Mouse (Mus musculus) heart, embryonic 10.5 days (tissue): ENCODE results near the gene Asrgl1. TPM values are rescaled to one million over a fixed set of nuclear protein-coding genes. Genes with fewer than 3 reads are reported as not detected.
"Not testable (repeated sequence)": the region's sequence is repeated elsewhere in the genome, so short reads cannot be mapped to it uniquely, and the experiment has no call there.

Experiments used
- DNase-seq: peaks from one replicate; pipeline ENCODE4 v3.0.0-alpha.2; 2017; ENCODE audit warnings: low spot score
- H3K27ac ChIP-seq: fragments of 300-500 bp; sonication (generic); 2 replicates; pipeline ENCODE4 v1.5.1; 2016; ENCODE audit warnings: mild to moderate bottlenecking
- H3K27me3 ChIP-seq: fragments of 300-500 bp; sonication (generic); 2 replicates; pipeline ENCODE4 v1.6.1; 2016; ENCODE audit warnings: mild to moderate bottlenecking; ENCODE audit not compliant: poor library complexity, insufficient read depth, severe bottlenecking
- H3K36me3 ChIP-seq: fragments of 300-500 bp; sonication (generic); 2 replicates; pipeline ENCODE4 v1.6.1; 2016; ENCODE audit warnings: mild to moderate bottlenecking, moderate library complexity
- H3K4me1 ChIP-seq: fragments of 300-500 bp; sonication (generic); 2 replicates; pipeline ENCODE4 v1.6.1; 2016; ENCODE audit warnings: mild to moderate bottlenecking
- H3K4me3 ChIP-seq: fragments of 300-500 bp; sonication (generic); 2 replicates; pipeline ENCODE4 v1.5.1; 2016; ENCODE audit warnings: mild to moderate bottlenecking, moderate library complexity
- H3K9me3 ChIP-seq: fragments of 300-500 bp; sonication (generic); 2 replicates; pipeline ENCODE4 v1.6.1; 2016; ENCODE audit warnings: mild to moderate bottlenecking, moderate library complexity
- WGBS: fragments of 180-500 bp; shearing (Covaris S2); methylation state at CpG from one replicate; pipeline ENCODE4 v1.1.7; 2016; 5-methylcytosine and 5-hydroxymethylcytosine counted together
- polyA plus RNA-seq: library from polyadenylated mRNA; unstranded; fragments of >200 nt; fragmentation: Nextera tagmentation; extraction: Ambion mirVana; gene quantifications from 2 replicates; pipeline ENCODE4 v1.2.1, GENCODE M21; 2016

Asrgl1 gene
- polyA plus RNA-seq, 1 experiment from 2014 or later = 14.4 TPM

DNA sequence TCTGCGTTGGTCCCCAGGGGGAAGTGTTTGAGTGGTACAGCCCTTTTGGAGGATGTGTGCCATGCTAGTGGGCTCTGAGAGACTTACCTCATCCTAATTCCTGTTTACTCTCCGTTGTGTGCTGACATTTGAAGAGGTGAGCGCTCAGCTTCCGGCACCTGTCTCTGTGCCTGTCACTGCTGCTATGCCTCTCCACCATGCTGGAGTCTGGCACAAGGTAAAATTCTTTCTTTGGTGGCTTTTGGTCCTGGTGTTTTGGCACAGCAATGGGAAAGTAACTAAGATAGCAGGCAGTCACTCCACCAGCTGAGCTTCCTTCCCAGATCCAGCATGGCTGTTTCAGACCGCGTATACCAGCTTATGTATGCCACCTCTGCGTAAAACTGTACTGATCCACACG, 35.7 kb downstream of the Asrgl1 start:
- DNase-seq = no peak
- no peak overlapping the region for H3K27ac ChIP-seq
- peaks cover 8% of the 10 kb centered on the region; the same call in 1 of the 2 replicates for H3K4me1 ChIP-seq
- no peaks in the 10 kb centered on the region for H3K9me3 ChIP-seq
- no peaks in the 10 kb centered on the region for H3K27me3 ChIP-seq
- H3K4me3 ChIP-seq = no peak overlapping the region
- no peaks in the 10 kb centered on the region for H3K36me3 ChIP-seq
- 82% methylated on average over 8 of the region's 8 CpGs for WGBS

DNA sequence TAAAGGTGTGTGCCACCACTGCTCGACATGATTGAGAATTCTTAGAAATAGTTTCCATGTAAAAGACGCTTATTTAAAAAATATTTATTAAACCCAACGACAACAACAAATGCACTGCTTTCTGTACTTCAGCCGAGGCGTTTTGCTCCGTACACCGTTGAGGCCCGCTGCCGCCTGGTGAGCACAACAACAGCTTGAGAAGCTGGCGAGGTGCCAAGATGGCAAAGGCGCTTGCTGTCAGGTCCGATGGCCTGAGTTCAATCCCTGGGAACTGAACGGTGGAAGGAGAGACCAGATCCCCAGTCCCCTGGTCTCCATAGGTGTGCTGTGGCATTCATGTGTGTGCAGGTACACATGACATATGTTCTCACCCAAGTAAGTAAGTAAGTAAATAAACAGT, 38.0 kb downstream of the Asrgl1 start:
- no peak overlapping the region for H3K27ac ChIP-seq
- no peak overlapping the region for H3K4me3 ChIP-seq
- no peak for DNase-seq
- no peaks in the 10 kb centered on the region for H3K27me3 ChIP-seq
- no peaks in the 10 kb centered on the region for H3K9me3 ChIP-seq
- 86% methylated on average over 13 of the region's 13 CpGs for WGBS
- H3K4me1 ChIP-seq = peaks cover 8% of the 10 kb centered on the region; the same call in 1 of the 2 replicates
- no peaks in the 10 kb centered on the region for H3K36me3 ChIP-seq

- H3K4me3 ChIP-seq = no peak overlapping the region
- WGBS = 62% methylated on average over 5 of the region's 5 CpGs
- no peak overlapping the region for H3K27ac ChIP-seq
- H3K9me3 ChIP-seq = no peaks in the 10 kb centered on the region
- no peak for DNase-seq
- H3K27me3 ChIP-seq = no peaks in the 10 kb centered on the region
- H3K4me1 ChIP-seq = peaks cover 14% of the 10 kb centered on the region; the same call in 1 of the 2 replicates
- no peaks in the 10 kb centered on the region for H3K36me3 ChIP-seq
Measured at GRCm38 (mm10) chr19:9095111-9095510, 40.3 kb downstream of the Asrgl1 start.

GRCm38 (mm10) chr19:9090709-9091108, 44.7 kb downstream of the Asrgl1 start:
- no peak for DNase-seq
- H3K4me1 ChIP-seq = peaks cover 6% of the 10 kb centered on the region; the same call in 1 of the 2 replicates
- H3K36me3 ChIP-seq = no peaks in the 10 kb centered on the region
- no peak overlapping the region for H3K4me3 ChIP-seq
- no peaks in the 10 kb centered on the region for H3K27me3 ChIP-seq
- H3K27ac ChIP-seq = no peak overlapping the region
- 62% methylated on average over 2 of the region's 2 CpGs for WGBS
- H3K9me3 ChIP-seq = no peaks in the 10 kb centered on the region

- H3K36me3 ChIP-seq = no peaks in the 10 kb centered on the region
- no peak for DNase-seq
- WGBS = 61% methylated on average over 4 of the region's 4 CpGs
- H3K27me3 ChIP-seq = no peaks in the 10 kb centered on the region
- no peaks in the 10 kb centered on the region for H3K9me3 ChIP-seq
- no peak overlapping the region for H3K27ac ChIP-seq
- H3K4me1 ChIP-seq = peaks cover 6% of the 10 kb centered on the region; the same call in 1 of the 2 replicates
- no peak overlapping the region for H3K4me3 ChIP-seq
Measured at GRCm38 (mm10) chr19:9090191-9090590, 45.2 kb downstream of the Asrgl1 start.

- WGBS = 79% methylated on average over 4 of the region's 4 CpGs
- Histone ChIP-seq H3K27ac (no peak within 1 kb of the TSS), H3K36me3 (no peaks in the 10 kb centered on the region), H3K9me3 (no peaks in the 10 kb centered on the region), H3K27me3 (no peaks in the 10 kb centered on the region), H3K4me3 (no peak within 1 kb of the TSS), H3K4me1 (peaks cover 15% of the 10 kb centered on the region)
- no peak for DNase-seq
Measured at GRCm38 (mm10) chr19:9087821-9088220, 47.6 kb downstream of the Asrgl1 start, which contains the start of gene Scgb1a1. Gene Scgb1a1, minus strand, starts transcription at chr19:9087958.

GRCm38 (mm10) chr19:9083892-9084291, 51.5 kb downstream of the Asrgl1 start:
- DNase-seq, H3K36me3 ChIP-seq, H3K4me3 ChIP-seq, H3K9me3 ChIP-seq, H3K27me3 ChIP-seq: not testable (repeated sequence)
- 0 out of 2 replicates have a peak overlapping the region, but pooled peaks have one; percentile 56 for H3K27ac ChIP-seq
- WGBS = 20% methylated on average over 2 of the region's 2 CpGs
- H3K4me1 ChIP-seq = peaks cover 28% of the 10 kb centered on the region

- WGBS = 65% methylated on average over 2 of the region's 2 CpGs
- Histone ChIP-seq H3K27ac (peak overlapping the region; percentile 54; the same call in 1 of the 2 replicates), H3K4me3 (no peak overlapping the region), H3K36me3 (no peaks in the 10 kb centered on the region), H3K27me3 (no peaks in the 10 kb centered on the region), H3K9me3 (no peaks in the 10 kb centered on the region), H3K4me1 (peaks cover 28% of the 10 kb centered on the region)
- DNase-seq = no peak
Measured at GRCm38 (mm10) chr19:9083010-9083355, 52.5 kb downstream of the Asrgl1 start.

DNA sequence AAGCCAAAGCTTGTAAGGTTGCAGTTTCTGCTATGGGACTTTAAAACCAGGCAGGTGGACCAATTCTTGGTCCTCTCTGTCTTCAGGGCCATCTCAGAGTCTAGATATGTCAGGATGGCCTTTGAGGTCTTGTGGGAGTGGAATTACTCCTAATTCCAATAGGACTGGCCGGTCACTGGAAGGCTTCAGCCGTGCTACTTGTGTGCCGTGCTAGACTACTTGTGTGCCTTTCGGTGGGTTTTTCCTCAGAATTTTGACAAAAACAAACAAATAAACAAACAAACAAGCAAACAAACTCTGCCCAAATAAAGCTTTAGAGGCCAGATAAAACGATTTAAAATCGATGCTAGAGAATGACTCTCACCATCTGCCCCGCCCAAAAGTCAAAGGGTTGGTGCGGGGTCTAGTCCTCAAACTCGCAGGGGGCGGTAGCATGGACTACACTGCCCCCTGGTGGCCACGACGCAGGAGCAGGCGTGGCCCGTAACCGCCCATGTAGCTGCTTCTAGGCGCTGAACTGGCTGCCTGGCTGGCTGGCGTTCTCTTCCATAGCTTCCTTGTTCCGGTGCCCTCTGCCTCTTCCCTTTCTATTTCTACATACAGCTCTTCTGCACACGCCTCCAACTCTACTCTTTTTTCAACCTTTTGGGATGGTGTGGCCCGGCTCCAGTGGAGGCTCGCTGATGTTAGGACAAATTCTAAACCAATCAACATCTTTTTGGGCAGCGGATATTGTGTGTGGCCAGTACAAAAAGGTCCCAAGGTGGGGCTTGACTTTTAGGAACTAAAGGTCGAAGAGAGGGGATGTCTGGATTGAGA, 53.0 kb downstream of the Asrgl1 start:
- Histone ChIP-seq H3K4me1 (peaks cover 28% of the 10 kb centered on the region), H3K27me3 (no peaks in the 10 kb centered on the region), H3K9me3 (no peaks in the 10 kb centered on the region), H3K4me3 (peak overlapping the region; percentile 33), H3K27ac (peak overlapping the region; percentile 54; the same call in 1 of the 2 replicates), H3K36me3 (no peaks in the 10 kb centered on the region)
- DNase-seq = peak; percentile 92
- 19% methylated on average over 23 of the region's 23 CpGs for WGBS

GRCm38 (mm10) chr19:9081311-9082190, 53.9 kb downstream of the Asrgl1 start:
- H3K27me3 ChIP-seq = no peaks in the 10 kb centered on the region
- WGBS = 84% methylated on average over 14 of the region's 14 CpGs
- peak overlapping the region; percentile 54; the same call in 1 of the 2 replicates for H3K27ac ChIP-seq
- H3K4me1 ChIP-seq = peaks cover 28% of the 10 kb centered on the region
- DNase-seq = no peak
- H3K4me3 ChIP-seq = 0 out of 2 replicates have a peak overlapping the region, but pooled peaks have one; percentile 33
- H3K9me3 ChIP-seq = no peaks in the 10 kb centered on the region
- no peaks in the 10 kb centered on the region for H3K36me3 ChIP-seq

GRCm38 (mm10) chr19:9079916-9080315, 55.5 kb downstream of the Asrgl1 start:
- no peaks in the 10 kb centered on the region for H3K36me3 ChIP-seq
- no peak overlapping the region for H3K4me3 ChIP-seq
- peaks cover 28% of the 10 kb centered on the region for H3K4me1 ChIP-seq
- WGBS = 19% methylated on average over 7 of the region's 7 CpGs
- H3K9me3 ChIP-seq = no peaks in the 10 kb centered on the region
- no peak for DNase-seq
- no peaks in the 10 kb centered on the region for H3K27me3 ChIP-seq
- no peak overlapping the region for H3K27ac ChIP-seq

DNA sequence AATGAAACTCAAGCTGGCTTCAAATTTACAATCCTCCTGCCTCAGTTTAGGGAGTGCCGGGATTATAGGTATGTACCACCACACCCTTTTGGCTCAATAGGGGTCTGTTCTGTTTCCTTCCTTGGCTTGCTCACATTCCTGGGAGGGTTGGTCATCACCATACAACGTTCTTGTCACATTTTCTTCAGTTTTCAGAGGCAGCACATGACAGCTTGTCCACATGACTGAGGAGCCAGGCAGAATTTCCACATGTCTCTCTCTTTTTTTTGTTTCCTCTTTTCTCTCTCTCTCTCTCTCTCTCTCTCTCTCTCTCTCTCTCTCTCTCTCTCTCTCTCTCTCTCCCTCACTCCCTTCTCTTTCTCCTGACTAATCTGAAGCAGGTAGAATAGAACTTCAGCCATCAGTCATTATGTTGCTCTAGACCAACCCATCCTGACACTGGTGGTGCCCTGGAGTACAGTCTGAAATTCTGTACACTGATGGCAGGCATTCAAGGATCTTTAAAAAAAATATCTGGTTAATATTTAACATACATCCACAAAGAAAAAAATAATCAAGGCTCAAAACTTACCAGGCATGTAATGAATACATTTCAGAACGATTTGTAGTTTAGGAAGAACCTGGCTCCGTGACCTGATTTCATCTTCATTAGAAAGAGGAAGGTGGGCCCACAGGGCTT, 58.3 kb downstream of the Asrgl1 start:
- Histone ChIP-seq H3K27ac (no peak overlapping the region), H3K36me3 (no peaks in the 10 kb centered on the region), H3K27me3 (no peaks in the 10 kb centered on the region), H3K4me1 (peaks cover 25% of the 10 kb centered on the region), H3K4me3 (no peak overlapping the region), H3K9me3 (no peaks in the 10 kb centered on the region)
- DNase-seq = no peak
- 65% methylated on average over 4 of the region's 4 CpGs for WGBS
